Mouse (Mus musculus) limb, embryonic 14.5 days (tissue): ENCODE results near the gene Tbc1d1. TPM values are rescaled to one million over a fixed set of nuclear protein-coding genes. Genes with fewer than 3 reads are reported as not detected.

Source experiments
- ATAC-seq: fragments of 200-750 bp; cut with Nextera tagmentation; 2 replicates; pipeline ENCODE4 v1.8.0; 2017; ENCODE audit warnings: low read depth, moderate number of reproducible peaks, moderate TSS enrichment; ENCODE audit not compliant: low FRiP score
- DNase-seq: peaks from one replicate; pipeline ENCODE4 v3.0.0-alpha.2; 2015; ENCODE audit warnings: low spot score
- H3K27ac ChIP-seq: fragments of 300-500 bp; sonication (generic); replicated peaks from 2 replicates; pipeline ENCODE4 v1.5.1; 2014; ENCODE audit warnings: low read depth, mild to moderate bottlenecking, low read length, moderate library complexity, mixed read lengths
- H3K27me3 ChIP-seq: fragments of 300-500 bp; sonication (generic); 2 replicates; pipeline ENCODE4 v1.6.1; 2014; ENCODE audit warnings: low read length, mixed read lengths; ENCODE audit not compliant: control insufficient read depth, insufficient read depth
- H3K36me3 ChIP-seq: fragments of 300-500 bp; sonication (generic); 2 replicates; pipeline ENCODE4 v1.6.1; 2014; ENCODE audit warnings: mild to moderate bottlenecking, low read length, moderate library complexity, mixed read lengths; ENCODE audit not compliant: control insufficient read depth, insufficient read depth
- H3K4me1 ChIP-seq: fragments of 300-500 bp; sonication (generic); 2 replicates; pipeline ENCODE4 v1.6.1; 2014; ENCODE audit warnings: antibody characterized with exemption, low read length, mixed read lengths; ENCODE audit not compliant: control insufficient read depth, insufficient read depth
- H3K4me2 ChIP-seq: fragments of 300-500 bp; sonication (generic); replicated peaks from 2 replicates; pipeline ENCODE4 v1.6.1; 2014; ENCODE audit warnings: low read depth, mild to moderate bottlenecking, low read length, moderate library complexity; ENCODE audit not compliant: severe bottlenecking
- H3K4me3 ChIP-seq: fragments of 300-500 bp; sonication (generic); replicated peaks from 2 replicates; pipeline ENCODE4 v1.5.1; 2014; ENCODE audit warnings: low read length
- H3K9ac ChIP-seq: fragments of 300-500 bp; sonication (generic); 2 replicates; pipeline ENCODE4 v1.6.1; 2014; ENCODE audit warnings: mild to moderate bottlenecking, low read depth, low read length, moderate library complexity; ENCODE audit not compliant: severe bottlenecking
- H3K9me3 ChIP-seq: fragments of 300-500 bp; sonication (generic); 2 replicates; pipeline ENCODE4 v1.6.1; 2016; ENCODE audit warnings: low read length; ENCODE audit not compliant: control insufficient read depth
- POLR2A ChIP-seq: fragments of 200-500 bp; IDR thresholded peaks from 2 replicates; pipeline ENCODE4 v1.8.0; 2012; ENCODE audit warnings: inconsistent platforms, mild to moderate bottlenecking, moderate library complexity, borderline replicate concordance; ENCODE audit not compliant: insufficient read depth, insufficient read length; ENCODE audit errors: extremely low read depth
- WGBS: fragments of 180-500 bp; shearing (Covaris S2); extraction: QIAGEN DNeasy Blood & Tissue Kit; methylation state at CpG from one replicate; pipeline ENCODE4 v1.1.7; 2014; 5-methylcytosine and 5-hydroxymethylcytosine counted together
- polyA plus RNA-seq, 2 experiments: library from polyadenylated mRNA; depleted of rRNA in 1 of 2; stranded (reverse) in 1 of 2; unstranded in 1 of 2; fragments of >200 nt; fragmentation: Nextera tagmentation in 1 of 2; extraction: Ambion mirVana in 1 of 2; gene quantifications; 2 replicates each; pipeline versions ENCODE4 v1.2.1 to v1.2.3; 2012 to 2014

Tbc1d1 gene
- polyA plus RNA-seq, 2 experiments, result 23.1 to 25.5 TPM

DNA sequence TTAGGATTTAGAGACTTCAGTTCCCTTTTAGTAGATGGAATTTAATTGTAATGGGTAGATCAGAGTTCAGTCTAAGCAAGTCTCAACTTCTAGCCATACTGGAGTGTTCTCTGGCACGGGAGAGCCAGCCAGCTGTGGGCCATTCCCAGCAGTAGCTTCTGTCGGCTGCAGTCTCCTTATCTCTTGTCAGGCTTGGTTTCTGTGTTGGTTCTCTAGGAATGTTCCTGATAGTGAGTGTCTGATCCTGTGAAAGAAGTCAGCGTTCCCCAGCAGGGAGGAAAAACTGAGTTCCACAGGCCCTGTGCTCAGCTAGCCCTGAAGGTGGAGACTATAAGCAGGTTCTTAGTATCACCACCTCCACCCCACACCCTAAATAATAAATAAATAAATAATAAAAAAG, 88.2 kb downstream of the Tbc1d1 start:
- H3K27me3 ChIP-seq, result no peaks in the 10 kb centered on the region
- H3K4me1 ChIP-seq, result 0 out of 2 replicates have a peak, but pooled peaks cover 7% of the 10 kb centered on the region
- WGBS, result 42% methylated on average over 3 of the region's 3 CpGs
- no peak overlapping the region for H3K9ac ChIP-seq
- no peak overlapping the region for H3K4me3 ChIP-seq
- H3K9me3 ChIP-seq, result no peaks in the 10 kb centered on the region
- H3K4me2 ChIP-seq, result no peak overlapping the region
- no peak for TF ChIP-seq POLR2A
- ATAC-seq (no peak), DNase-seq (no peak)
- no peak overlapping the region for H3K27ac ChIP-seq
- no peaks in the 10 kb centered on the region for H3K36me3 ChIP-seq

DNA sequence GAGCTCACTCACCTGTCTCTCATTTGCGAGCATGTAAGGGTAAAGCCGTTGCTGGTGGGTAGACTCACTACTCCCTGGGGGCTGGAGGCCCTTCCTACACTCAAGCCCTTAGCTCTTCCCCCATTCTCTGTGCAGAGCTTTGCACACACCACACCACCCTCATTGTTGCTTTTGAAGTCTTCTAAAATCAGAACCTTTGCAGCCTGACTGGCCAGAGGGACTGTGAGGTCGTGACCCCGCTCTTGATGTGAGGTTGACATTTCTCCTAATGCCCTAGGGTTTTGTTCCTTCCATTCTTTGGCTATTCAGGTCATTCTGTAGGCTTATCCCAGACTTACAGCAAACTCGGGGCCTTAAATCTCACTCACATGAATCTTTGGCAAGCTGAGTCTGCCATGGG, 88.6 kb downstream of the Tbc1d1 start:
- ATAC-seq (no peak), DNase-seq (no peak)
- WGBS, result 53% methylated on average over 5 of the region's 5 CpGs
- H3K36me3 ChIP-seq, result no peaks in the 10 kb centered on the region
- H3K4me3 ChIP-seq, result no peak overlapping the region
- 0 out of 2 replicates have a peak, but pooled peaks cover 7% of the 10 kb centered on the region for H3K4me1 ChIP-seq
- H3K9ac ChIP-seq, result no peak overlapping the region
- H3K9me3 ChIP-seq, result no peaks in the 10 kb centered on the region
- no peak overlapping the region for H3K27ac ChIP-seq
- H3K4me2 ChIP-seq, result no peak overlapping the region
- TF ChIP-seq POLR2A, result no peak
- H3K27me3 ChIP-seq, result no peaks in the 10 kb centered on the region

DNA sequence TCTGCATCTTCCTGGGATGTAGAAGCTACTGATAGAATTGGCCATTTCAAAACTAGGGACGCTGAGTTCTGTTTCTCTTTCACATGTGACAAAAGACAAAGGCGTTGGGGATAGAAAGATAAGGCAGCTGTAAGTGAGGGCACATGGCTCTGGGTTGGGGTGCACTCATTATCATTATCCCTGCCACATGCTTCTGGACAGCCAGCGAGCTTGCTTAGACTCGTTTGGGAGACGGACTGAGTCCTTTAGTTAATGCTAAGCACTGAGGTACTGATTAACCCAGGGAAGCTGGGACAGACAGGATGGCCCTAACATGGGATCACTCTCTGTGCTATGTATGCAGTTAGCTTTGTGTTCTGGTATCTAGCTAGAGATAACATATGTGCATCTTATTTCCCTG, 95.3 kb downstream of the Tbc1d1 start:
- Histone ChIP-seq H3K36me3 (no peaks in the 10 kb centered on the region), H3K4me2 (no peak overlapping the region), H3K9ac (no peak overlapping the region), H3K27me3 (no peaks in the 10 kb centered on the region), H3K4me1 (no peaks in the 10 kb centered on the region), H3K4me3 (no peak overlapping the region), H3K27ac (no peak overlapping the region), H3K9me3 (no peaks in the 10 kb centered on the region)
- no peak for DNase-seq
- ATAC-seq, result no peak
- TF ChIP-seq POLR2A, result no peak
- WGBS, result 75% methylated on average over 5 of the region's 5 CpGs

DNA sequence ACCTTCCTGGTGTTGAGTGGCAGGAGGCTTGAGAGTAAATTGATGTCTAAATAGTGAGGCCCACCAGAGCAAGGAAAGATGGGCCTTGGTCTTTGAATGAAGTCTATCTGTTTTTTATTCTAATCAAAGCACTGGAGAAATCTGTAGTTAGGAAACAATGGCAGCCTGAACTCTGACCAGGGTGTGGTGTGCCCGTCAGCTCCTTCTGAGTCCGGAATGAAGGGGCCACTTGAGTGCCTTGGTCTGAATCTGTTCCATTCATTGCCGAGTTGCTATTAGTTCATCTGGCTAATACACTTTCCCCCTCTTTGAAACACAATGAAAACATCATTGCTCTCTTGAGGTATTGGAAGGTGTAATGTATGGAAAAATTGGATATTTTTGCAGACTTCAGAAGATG, 98.2 kb downstream of the Tbc1d1 start:
- WGBS, result 65% methylated on average over 3 of the region's 3 CpGs
- no peak for TF ChIP-seq POLR2A
- H3K4me1 ChIP-seq, result no peaks in the 10 kb centered on the region
- no peak overlapping the region for H3K4me3 ChIP-seq
- no peak overlapping the region for H3K27ac ChIP-seq
- no peak overlapping the region for H3K4me2 ChIP-seq
- no peaks in the 10 kb centered on the region for H3K27me3 ChIP-seq
- DNase-seq (no peak), ATAC-seq (no peak)
- no peak overlapping the region for H3K9ac ChIP-seq
- H3K36me3 ChIP-seq, result peaks cover 12% of the 10 kb centered on the region
- H3K9me3 ChIP-seq, result no peaks in the 10 kb centered on the region

DNA sequence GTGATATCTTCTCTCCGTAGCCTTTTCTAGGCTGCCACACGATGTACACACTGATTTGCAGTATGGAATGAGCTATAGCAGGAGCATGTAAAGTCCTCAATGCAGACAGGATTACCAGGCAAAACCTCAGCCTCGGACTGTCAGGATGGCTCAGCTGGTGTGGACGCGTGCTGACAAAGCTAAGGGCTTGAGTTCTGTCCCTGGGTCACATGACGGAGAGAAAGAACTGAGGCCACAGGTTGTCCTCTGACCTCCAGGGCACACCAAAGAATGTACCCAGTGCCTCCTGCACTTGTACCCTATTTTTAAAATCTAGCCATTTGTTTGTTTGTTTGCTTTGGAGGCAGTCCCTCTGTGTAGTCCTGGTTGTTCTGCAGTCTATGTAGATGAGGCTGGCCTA, 98.9 kb downstream of the Tbc1d1 start:
- peaks cover 16% of the 10 kb centered on the region for H3K36me3 ChIP-seq
- no peaks in the 10 kb centered on the region for H3K9me3 ChIP-seq
- no peak overlapping the region for H3K4me2 ChIP-seq
- DNase-seq, result no peak
- 84% methylated on average over 6 of the region's 6 CpGs for WGBS
- no peak for TF ChIP-seq POLR2A
- no peak overlapping the region for H3K4me3 ChIP-seq
- ATAC-seq, result no peak
- H3K9ac ChIP-seq, result no peak overlapping the region
- H3K27me3 ChIP-seq, result no peaks in the 10 kb centered on the region
- no peaks in the 10 kb centered on the region for H3K4me1 ChIP-seq
- no peak overlapping the region for H3K27ac ChIP-seq

GRCm38 (mm10) chr5:64263348-64263747, 107.2 kb downstream of the Tbc1d1 start:
- H3K9me3 ChIP-seq, result no peaks in the 10 kb centered on the region
- H3K4me3 ChIP-seq, result no peak overlapping the region
- ATAC-seq (no peak), DNase-seq (no peak)
- H3K9ac ChIP-seq, result no peak overlapping the region
- WGBS, result 92% methylated on average over 11 of the region's 11 CpGs
- H3K36me3 ChIP-seq, result peaks cover 18% of the 10 kb centered on the region
- H3K27ac ChIP-seq, result no peak overlapping the region
- no peaks in the 10 kb centered on the region; the same call in 1 of the 2 replicates for H3K4me1 ChIP-seq
- H3K4me2 ChIP-seq, result no peak overlapping the region
- H3K27me3 ChIP-seq, result no peaks in the 10 kb centered on the region
- no peak for TF ChIP-seq POLR2A
